In the genomic region with DNA sequence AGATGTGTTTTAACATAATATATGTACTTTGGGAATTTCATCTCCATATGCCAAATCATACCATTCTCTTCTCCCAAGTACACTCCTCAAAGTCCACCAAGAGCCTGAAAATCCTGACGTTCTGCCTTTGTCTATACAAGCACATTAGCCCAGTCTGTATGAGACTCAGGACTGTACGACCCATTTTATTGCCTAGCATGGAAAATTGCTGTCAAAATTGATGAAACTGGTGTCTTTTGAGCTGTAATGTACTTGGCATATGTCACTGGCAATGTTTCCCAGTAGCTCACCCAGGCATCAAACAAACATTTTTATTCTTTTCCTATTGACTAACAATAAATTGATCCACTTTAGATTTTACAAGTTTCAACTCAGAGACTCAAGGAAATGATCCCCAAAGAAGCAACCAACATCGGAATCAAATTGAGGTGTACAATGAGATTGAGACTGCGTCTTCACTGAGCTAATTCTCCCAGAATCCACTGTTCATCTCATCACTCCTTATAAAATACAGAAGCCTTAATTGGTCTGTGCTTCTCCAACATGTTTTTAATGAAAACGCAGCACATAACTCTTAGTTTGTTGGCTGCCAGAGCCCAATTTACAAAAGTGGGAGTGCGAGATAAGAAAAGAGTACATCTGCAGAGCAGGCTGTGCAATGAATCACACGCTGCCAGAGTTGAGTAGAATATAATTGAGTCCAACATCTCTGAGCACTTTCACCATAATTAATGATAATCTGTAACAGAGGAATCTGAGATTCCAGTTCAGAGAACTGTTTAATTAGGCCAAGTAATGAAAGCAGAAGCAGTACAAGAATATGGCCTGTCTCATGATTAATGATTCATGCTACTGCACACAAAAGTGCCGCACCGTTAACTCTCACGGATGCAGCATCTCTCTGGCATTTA, we compare ENCODE assay signal across 10 mouse cellular contexts.
DNase-seq lines count a peak whose midpoint lies in the region; ATAC-seq and TF ChIP-seq lines count a peak whose summit lies in the region.
"Had no signal": no experiment of that assay in that cellular context is flagged by ENCODE, and none has a peak within 500 bp of the region (broad histone marks: within the 10 kb centered on the region; RNA-seq: fewer than 3 reads in every experiment).

No protein-coding gene starts in this region.

- peak; percentile 23; the same call in 1 of the 2 replicates for ATAC-seq in neural tube, embryonic 13.5 days (ENCODE audit: low read depth)
- no peak for ATAC-seq in liver, postnatal 0 days
- ATAC-seq: liver, embryonic 12.5 days had no signal

- TF ChIP-seq EP300 in liver, postnatal 0 days (IDR thresholded peaks at IDR 0.05; ENCODE audit: low read depth): no peak

- H3K27ac ChIP-seq in forebrain, embryonic 10.5 days: peak overlapping the region; percentile 68; the same call in 1 of the 2 replicates
- no peak overlapping the region for H3K27ac ChIP-seq in neural tube, embryonic 13.5 days (replicated peaks)
- H3K27ac ChIP-seq in liver, postnatal 0 days (ENCODE audit: low read depth): no peak overlapping the region
- H3K27ac ChIP-seq: liver, embryonic 12.5 days had no signal

- H3K9ac ChIP-seq in neural tube, embryonic 13.5 days: no peak overlapping the region
- no peak overlapping the region for H3K9ac ChIP-seq in liver, postnatal 0 days (replicated peaks)
- H3K9ac ChIP-seq: liver, embryonic 12.5 days had no signal

- WGBS in forebrain, embryonic 10.5 days: 80% methylated on average over 10 of the region's 10 CpGs
- WGBS in neural tube, embryonic 13.5 days: 54% methylated on average over 10 of the region's 10 CpGs
- WGBS in liver, postnatal 0 days (ENCODE audit: insufficient replicate concordance): 75% methylated on average over 10 of the region's 10 CpGs

- H3K4me2 ChIP-seq in neural tube, embryonic 13.5 days: 0 out of 2 replicates have a peak overlapping the region, but pooled peaks have one; percentile 16
- H3K4me2 ChIP-seq in liver, postnatal 0 days (ENCODE audit: low read depth, low read length): no peak overlapping the region
- H3K4me2 ChIP-seq: liver, embryonic 12.5 days had no signal

- H3K36me3 ChIP-seq in forebrain, embryonic 10.5 days (replicated peaks): no peaks in the 10 kb centered on the region
- H3K36me3 ChIP-seq in neural tube, embryonic 13.5 days: no peaks in the 10 kb centered on the region
- no peaks in the 10 kb centered on the region for H3K36me3 ChIP-seq in liver, postnatal 0 days (replicated peaks; ENCODE audit: insufficient read depth, low read length)
- H3K36me3 ChIP-seq: liver, embryonic 12.5 days had no signal

- DNase-seq in kidney, postnatal 4 days: peak; percentile 4 to 6
- DNase-seq in kidney, postnatal 10 days: no peak
- DNase-seq in forebrain, embryonic 10.5 days (ENCODE audit: extremely low spot score, low spot score): no peak
- peak; percentile 54 to 76 for DNase-seq in layer of hippocampus, adult 18-20 months (ENCODE audit: low spot score in 2 of 2)
- no peak for DNase-seq in liver, postnatal 0 days
- no peak for DNase-seq in urinary bladder, postnatal 10 days (ENCODE audit: low spot score)
- DNase-seq in gastrocnemius, postnatal 10 days: no peak
- DNase-seq: thymus, adult 2 months had no signal

- no peak overlapping the region for H3K4me3 ChIP-seq in forebrain, embryonic 10.5 days
- H3K4me3 ChIP-seq in neural tube, embryonic 13.5 days: no peak overlapping the region
- no peak overlapping the region for H3K4me3 ChIP-seq in liver, postnatal 0 days (ENCODE audit: low read depth, low read length)
- H3K4me3 ChIP-seq: liver, embryonic 12.5 days had no signal

- H3K27me3 ChIP-seq in forebrain, embryonic 10.5 days (ENCODE audit: poor library complexity, severe bottlenecking): no peaks in the 10 kb centered on the region
- H3K27me3 ChIP-seq in neural tube, embryonic 13.5 days: no peaks in the 10 kb centered on the region
- H3K27me3 ChIP-seq in liver, postnatal 0 days (ENCODE audit: insufficient read depth, low read length): no peaks in the 10 kb centered on the region
- H3K27me3 ChIP-seq: liver, embryonic 12.5 days had no signal

- TF ChIP-seq CTCF in liver, postnatal 0 days (IDR thresholded peaks at IDR 0.05; ENCODE audit: low read depth): no peak

- no peaks in the 10 kb centered on the region for H3K9me3 ChIP-seq in forebrain, embryonic 10.5 days
- no peaks in the 10 kb centered on the region for H3K9me3 ChIP-seq in neural tube, embryonic 13.5 days
- no peaks in the 10 kb centered on the region for H3K9me3 ChIP-seq in liver, postnatal 0 days (ENCODE audit: low read length)
- H3K9me3 ChIP-seq: liver, embryonic 12.5 days had no signal

- peaks cover 3% of the 10 kb centered on the region; the same call in 1 of the 2 replicates for H3K4me1 ChIP-seq in forebrain, embryonic 10.5 days
- peaks cover 8% of the 10 kb centered on the region; the same call in 1 of the 2 replicates for H3K4me1 ChIP-seq in neural tube, embryonic 13.5 days (replicated peaks)
- H3K4me1 ChIP-seq in liver, postnatal 0 days (ENCODE audit: insufficient read depth): no peaks in the 10 kb centered on the region
- H3K4me1 ChIP-seq: liver, embryonic 12.5 days had no signal

Comparison
In these comparisons a context has a peak if more than half of its experiments do, and no peak if none do; other contexts are left out.
1. DNase-seq: peak in kidney, postnatal 4 days (2 of 2) and layer of hippocampus, adult 18-20 months (2 of 2); none in kidney, postnatal 10 days (single experiment), forebrain, embryonic 10.5 days (single experiment), liver, postnatal 0 days (single experiment), urinary bladder, postnatal 10 days (single experiment) and gastrocnemius, postnatal 10 days (single experiment).